Mouse (Mus musculus): ENCODE measurements at regions not wholly inside any gene's neighbourhood (a gene's known extent, or its start where the extent isn't known, plus 50 kb on each side); places are given as distances from the start of the nearest gene placed in this dataset.

DNA sequence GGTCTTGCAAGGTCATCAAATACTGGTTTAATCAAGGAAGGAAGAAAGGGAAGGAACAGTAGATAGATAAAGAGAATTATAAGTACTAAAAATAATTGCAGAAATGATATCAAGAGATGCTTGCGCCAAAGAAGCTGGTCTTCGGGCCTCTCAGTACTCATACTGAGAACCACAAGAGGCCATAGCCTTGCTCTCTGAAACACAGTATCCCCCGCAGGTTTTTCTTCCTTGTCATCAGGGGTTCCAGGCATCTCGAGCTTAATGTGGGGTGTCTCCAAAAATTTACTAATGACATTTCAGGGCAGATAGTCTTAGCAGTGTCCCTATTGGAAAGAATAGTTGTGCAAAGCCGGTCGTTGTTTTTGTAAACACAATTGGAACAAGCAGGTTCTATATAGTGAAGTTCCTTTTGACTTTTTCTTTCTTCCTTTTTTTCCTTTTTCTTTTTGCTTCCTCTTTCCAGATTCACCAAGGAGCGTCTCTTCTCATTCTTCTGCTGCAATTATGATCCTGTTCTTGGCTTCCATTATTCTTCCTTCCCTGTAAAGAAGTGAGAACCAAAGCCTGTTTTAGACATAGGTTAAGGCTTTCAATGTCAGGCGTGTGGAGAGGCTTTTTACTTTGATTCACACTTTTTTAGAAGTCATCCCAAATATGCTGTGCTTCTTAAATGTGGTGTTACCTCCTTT, 211.5 kb upstream of the Tle1 start:
- no peaks in the 10 kb centered on the region for H3K79me2 ChIP-seq (ENCODE audit: control insufficient read depth, insufficient read depth)
- H3K79me3 ChIP-seq (ENCODE audit: low read depth): no peaks in the 10 kb centered on the region
- no peak overlapping the region for H3ac ChIP-seq (ENCODE audit: control insufficient read depth, insufficient read length, low read depth)
- TF ChIP-seq CTCF (IDR thresholded peaks at IDR 0.05; ENCODE audit: control insufficient read depth, insufficient read depth, insufficient read length): no peak
- no peak for TF ChIP-seq CEBPB (IDR thresholded peaks at IDR 0.05; ENCODE audit: low read depth)
- no peak for TF ChIP-seq MYOD1 (IDR thresholded peaks at IDR 0.05; ENCODE audit: control insufficient read depth, insufficient read length, low read depth)
- TF ChIP-seq USF1 (IDR thresholded peaks at IDR 0.05; ENCODE audit: low read depth): no peak
- TF ChIP-seq MYOG (IDR thresholded peaks at IDR 0.05; ENCODE audit: control insufficient read depth, extremely low read depth, insufficient read length): no peak
- TF ChIP-seq MAX (IDR thresholded peaks at IDR 0.05): no peak
- no peak for TF ChIP-seq FOSL1 (IDR thresholded peaks at IDR 0.05; ENCODE audit: insufficient read depth, low read length, poor library complexity, severe bottlenecking)
- H3K27me3 ChIP-seq (ENCODE audit: control insufficient read depth, insufficient read depth, insufficient read length): no peaks in the 10 kb centered on the region
- H3K36me3 ChIP-seq (ENCODE audit: control insufficient read depth, insufficient read depth): no peaks in the 10 kb centered on the region
- H3K4me3 ChIP-seq (ENCODE audit: insufficient read depth, poor library complexity, severe bottlenecking): no peak overlapping the region

DNA sequence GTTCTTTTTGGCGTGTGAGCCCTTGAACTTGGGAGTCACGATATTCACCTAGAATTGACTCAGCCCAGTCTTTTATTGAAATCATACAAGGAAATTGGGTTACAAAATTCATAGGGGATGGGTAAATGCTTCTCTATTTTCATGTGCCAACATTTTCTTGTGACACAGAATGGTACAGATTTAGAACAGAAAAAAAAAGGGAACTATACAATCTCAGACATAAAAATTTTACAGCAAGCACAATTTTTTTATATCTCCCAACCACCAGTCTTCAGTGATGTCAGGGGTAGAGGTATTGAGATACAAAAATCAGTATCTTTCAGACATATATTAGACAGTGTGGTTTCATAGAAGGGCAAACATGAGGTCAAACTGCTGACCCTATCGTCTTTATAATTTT, 210.6 kb upstream of the Tle1 start:
- TF ChIP-seq USF1 (IDR thresholded peaks at IDR 0.05; ENCODE audit: low read depth): no peak
- TF ChIP-seq MYOG (IDR thresholded peaks at IDR 0.05; ENCODE audit: control insufficient read depth, extremely low read depth, insufficient read length): no peak
- TF ChIP-seq CEBPB (IDR thresholded peaks at IDR 0.05; ENCODE audit: low read depth): no peak
- TF ChIP-seq MAX (IDR thresholded peaks at IDR 0.05): no peak
- no peak for TF ChIP-seq FOSL1 (IDR thresholded peaks at IDR 0.05; ENCODE audit: insufficient read depth, low read length, poor library complexity, severe bottlenecking)
- no peak for TF ChIP-seq CTCF (IDR thresholded peaks at IDR 0.05; ENCODE audit: control insufficient read depth, insufficient read depth, insufficient read length)
- no peak for TF ChIP-seq MYOD1 (IDR thresholded peaks at IDR 0.05; ENCODE audit: control insufficient read depth, insufficient read length, low read depth)
- no peaks in the 10 kb centered on the region for H3K79me3 ChIP-seq (ENCODE audit: low read depth)
- no peaks in the 10 kb centered on the region for H3K27me3 ChIP-seq (ENCODE audit: control insufficient read depth, insufficient read depth, insufficient read length)
- no peak overlapping the region for H3K4me3 ChIP-seq (ENCODE audit: insufficient read depth, poor library complexity, severe bottlenecking)
- H3K79me2 ChIP-seq (ENCODE audit: control insufficient read depth, insufficient read depth): no peaks in the 10 kb centered on the region
- H3ac ChIP-seq (ENCODE audit: control insufficient read depth, insufficient read length, low read depth): no peak overlapping the region
- no peaks in the 10 kb centered on the region for H3K36me3 ChIP-seq (ENCODE audit: control insufficient read depth, insufficient read depth)

DNA sequence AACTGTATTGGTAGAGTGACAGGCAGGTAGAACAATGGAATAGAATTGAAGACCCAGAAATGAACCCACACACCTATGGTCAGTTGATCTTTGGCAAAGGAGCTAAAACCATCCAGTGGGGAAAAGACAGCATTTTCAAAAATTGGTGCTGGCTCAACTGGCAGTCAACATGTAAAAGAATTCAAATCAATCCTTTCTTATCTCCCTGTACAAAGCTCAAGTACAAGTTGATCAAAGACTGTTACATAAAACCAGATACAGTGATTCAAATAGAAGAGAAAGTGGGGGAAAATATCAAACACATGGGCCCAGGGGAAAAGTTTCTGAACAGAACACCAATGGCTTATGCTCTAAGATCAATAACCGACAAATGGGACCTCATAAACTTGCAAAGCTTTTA, 200.0 kb upstream of the Tle1 start:
- no peaks in the 10 kb centered on the region for H3K79me3 ChIP-seq (ENCODE audit: low read depth)
- TF ChIP-seq MYOD1 (IDR thresholded peaks at IDR 0.05; ENCODE audit: control insufficient read depth, insufficient read length, low read depth): no peak
- TF ChIP-seq MAX (IDR thresholded peaks at IDR 0.05): no peak
- TF ChIP-seq CEBPB (IDR thresholded peaks at IDR 0.05; ENCODE audit: low read depth): no peak
- TF ChIP-seq CTCF (IDR thresholded peaks at IDR 0.05; ENCODE audit: control insufficient read depth, insufficient read depth, insufficient read length): no peak
- TF ChIP-seq MYOG (IDR thresholded peaks at IDR 0.05; ENCODE audit: control insufficient read depth, extremely low read depth, insufficient read length): no peak
- TF ChIP-seq FOSL1 (IDR thresholded peaks at IDR 0.05; ENCODE audit: insufficient read depth, low read length, poor library complexity, severe bottlenecking): no peak
- TF ChIP-seq USF1 (IDR thresholded peaks at IDR 0.05; ENCODE audit: low read depth): no peak
- H3K4me3 ChIP-seq (ENCODE audit: insufficient read depth, poor library complexity, severe bottlenecking): no peak overlapping the region
- H3K79me2 ChIP-seq (ENCODE audit: control insufficient read depth, insufficient read depth): no peaks in the 10 kb centered on the region
- H3ac ChIP-seq (ENCODE audit: control insufficient read depth, insufficient read length, low read depth): no peak overlapping the region
- no peaks in the 10 kb centered on the region for H3K36me3 ChIP-seq (ENCODE audit: control insufficient read depth, insufficient read depth)
- no peaks in the 10 kb centered on the region for H3K27me3 ChIP-seq (ENCODE audit: control insufficient read depth, insufficient read depth, insufficient read length)

DNA sequence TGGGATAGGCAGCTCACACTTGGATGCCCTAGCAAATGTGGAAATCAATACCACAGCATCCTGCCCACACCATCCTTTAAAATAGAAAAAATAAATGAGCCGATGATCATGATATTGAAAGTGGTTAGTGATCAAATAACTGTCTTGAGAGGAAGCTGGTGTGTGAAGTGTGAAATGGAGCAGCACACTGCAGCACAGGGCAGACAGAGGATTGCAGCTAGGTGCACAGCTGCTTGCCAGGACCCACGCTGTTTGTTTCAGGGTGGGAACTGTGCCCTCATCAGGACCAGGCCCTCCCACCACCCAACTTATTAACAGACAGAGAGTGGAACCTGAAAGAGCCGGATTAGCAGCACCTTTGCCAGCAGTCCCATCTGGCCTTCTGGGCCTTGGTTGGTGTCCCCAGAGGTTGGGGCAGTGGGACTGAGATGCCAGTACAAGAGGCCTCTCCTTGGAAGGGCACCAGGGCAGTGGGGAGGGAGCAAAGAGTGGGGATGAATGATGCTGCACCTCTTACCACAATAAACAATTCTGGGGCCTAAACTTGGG, 191.2 kb upstream of the Tle1 start:
- H3K27me3 ChIP-seq (ENCODE audit: control insufficient read depth, insufficient read depth, insufficient read length): no peaks in the 10 kb centered on the region
- H3K79me3 ChIP-seq (ENCODE audit: low read depth): no peaks in the 10 kb centered on the region
- no peak overlapping the region for H3ac ChIP-seq (ENCODE audit: control insufficient read depth, insufficient read length, low read depth)
- H3K4me3 ChIP-seq (ENCODE audit: insufficient read depth, poor library complexity, severe bottlenecking): no peak overlapping the region
- no peaks in the 10 kb centered on the region for H3K36me3 ChIP-seq (ENCODE audit: control insufficient read depth, insufficient read depth)
- no peak for TF ChIP-seq MAX (IDR thresholded peaks at IDR 0.05)
- no peak for TF ChIP-seq USF1 (IDR thresholded peaks at IDR 0.05; ENCODE audit: low read depth)
- TF ChIP-seq CEBPB (IDR thresholded peaks at IDR 0.05; ENCODE audit: low read depth): no peak
- no peak for TF ChIP-seq MYOG (IDR thresholded peaks at IDR 0.05; ENCODE audit: control insufficient read depth, extremely low read depth, insufficient read length)
- no peak for TF ChIP-seq CTCF (IDR thresholded peaks at IDR 0.05; ENCODE audit: control insufficient read depth, insufficient read depth, insufficient read length)
- TF ChIP-seq FOSL1 (IDR thresholded peaks at IDR 0.05; ENCODE audit: insufficient read depth, low read length, poor library complexity, severe bottlenecking): no peak
- TF ChIP-seq MYOD1 (IDR thresholded peaks at IDR 0.05; ENCODE audit: control insufficient read depth, insufficient read length, low read depth): no peak
- H3K79me2 ChIP-seq (ENCODE audit: control insufficient read depth, insufficient read depth): no peaks in the 10 kb centered on the region

DNA sequence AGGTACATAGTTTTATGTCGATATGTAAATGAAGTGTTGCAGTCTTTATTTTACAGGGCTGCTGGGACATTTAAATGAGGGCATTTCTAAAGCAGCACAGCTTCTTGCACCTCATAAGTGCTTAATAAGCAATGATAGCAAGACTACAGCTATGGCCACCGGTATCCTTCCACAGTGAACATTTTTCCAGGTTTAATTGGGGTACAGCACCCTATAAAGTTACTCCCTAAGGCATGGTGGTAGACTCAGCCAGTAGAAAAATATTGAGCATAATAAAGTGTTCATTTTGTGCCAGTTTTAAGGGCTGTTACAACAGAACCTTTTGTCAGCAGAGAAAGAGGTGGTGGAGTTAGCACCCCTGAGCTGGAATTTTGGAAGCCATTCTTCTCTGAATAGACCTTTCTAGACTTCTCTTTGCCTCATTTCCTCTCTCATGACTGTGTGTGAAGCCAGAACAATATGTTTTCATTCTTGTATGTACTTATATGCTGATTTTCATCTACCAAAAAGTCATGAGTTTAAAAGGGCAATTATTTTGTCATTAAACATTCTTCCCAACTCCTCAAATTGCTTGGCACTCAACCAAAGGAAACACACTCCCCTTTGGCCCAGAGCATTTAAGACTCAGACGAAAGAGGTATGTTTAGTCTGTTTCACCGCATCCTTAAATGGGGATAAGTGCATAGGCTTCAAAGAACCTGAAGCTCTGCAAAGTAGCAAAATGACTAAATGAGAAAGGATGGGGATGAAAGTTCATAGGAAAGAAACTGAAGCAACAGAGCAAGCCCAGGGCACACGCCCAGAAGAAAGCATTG, 189.3 kb upstream of the Tle1 start:
- Histone ChIP-seq H3K79me2 (ENCODE audit: control insufficient read depth, insufficient read depth) (no peaks in the 10 kb centered on the region), H3K27me3 (ENCODE audit: control insufficient read depth, insufficient read depth, insufficient read length) (no peaks in the 10 kb centered on the region), H3K4me3 (ENCODE audit: insufficient read depth, poor library complexity, severe bottlenecking) (no peak overlapping the region), H3ac (ENCODE audit: control insufficient read depth, insufficient read length, low read depth) (no peak overlapping the region), H3K79me3 (ENCODE audit: low read depth) (no peaks in the 10 kb centered on the region), H3K36me3 (ENCODE audit: control insufficient read depth, insufficient read depth) (no peaks in the 10 kb centered on the region)
- TF ChIP-seq MYOD1 (IDR thresholded peaks at IDR 0.05; ENCODE audit: control insufficient read depth, insufficient read length, low read depth) (no peak), CEBPB (IDR thresholded peaks at IDR 0.05; ENCODE audit: low read depth) (no peak), FOSL1 (IDR thresholded peaks at IDR 0.05; ENCODE audit: insufficient read depth, low read length, poor library complexity, severe bottlenecking) (no peak), MAX (IDR thresholded peaks at IDR 0.05) (no peak)

All from C2C12 (cell line).